Mouse (Mus musculus) kidney, adult 2 months (tissue): Measurements from ENCODE around the gene Dnajc22. TPM values are rescaled to one million over a fixed set of nuclear protein-coding genes. Genes with fewer than 3 reads are reported as not detected.
"Not testable (repeated sequence)": the region's sequence is repeated elsewhere in the genome, so short reads cannot be mapped to it uniquely, and the experiment has no call there.

Experiments
- DNase-seq: peaks from one replicate; pipeline ENCODE4 v3.0.0; 2021
- H3K27ac ChIP-seq: fragments of 200-500 bp; 2 replicates; pipeline ENCODE4 v1.5.1; 2012; ENCODE audit warnings: low read depth, low read length, control low read depth, inconsistent platforms; ENCODE audit not compliant: insufficient read depth
- H3K27me3 ChIP-seq: fragments of 200-500 bp; replicated peaks from 2 replicates; pipeline ENCODE4 v1.6.1; 2012; ENCODE audit warnings: mild to moderate bottlenecking, moderate library complexity, low read length, inconsistent platforms; ENCODE audit not compliant: control insufficient read depth, insufficient read depth
- H3K36me3 ChIP-seq: fragments of 200-500 bp; 2 replicates; pipeline ENCODE4 v1.6.1; 2012; ENCODE audit warnings: mild to moderate bottlenecking, moderate library complexity, low read length, inconsistent platforms; ENCODE audit not compliant: control insufficient read depth, insufficient read depth
- H3K4me1 ChIP-seq: fragments of 200-500 bp; 2 replicates; pipeline ENCODE4 v1.6.1; 2011; ENCODE audit warnings: low read length; ENCODE audit not compliant: control insufficient read depth, insufficient read depth
- H3K4me3 ChIP-seq: fragments of 200-500 bp; 2 replicates; pipeline ENCODE4 v1.5.1; 2011; ENCODE audit warnings: mild to moderate bottlenecking, low read depth, low read length, control low read depth; ENCODE audit not compliant: insufficient read depth
- CTCF ChIP-seq: fragments of 200-500 bp; conservative IDR thresholded peaks from 2 replicates; pipeline ENCODE4 v1.5.1; 2011; ENCODE audit warnings: low read depth, mild to moderate bottlenecking, control low read depth, low read length, moderate library complexity, mixed read lengths; ENCODE audit not compliant: insufficient read depth, insufficient read length
- POLR2A ChIP-seq: fragments of 200-500 bp; IDR thresholded peaks from one replicate; pipeline ENCODE4 v1.6.1; 2011; ENCODE audit warnings: low read depth, low read length, control low read depth
- WGBS: fragments of 180-500 bp; shearing (Covaris S2); methylation state at CpG from one replicate; pipeline ENCODE4 v1.1.7; 2018; 5-methylcytosine and 5-hydroxymethylcytosine counted together
- polyA plus RNA-seq: library from polyadenylated mRNA; depleted of rRNA; stranded (reverse); fragments of >200 nt; gene quantifications from 2 replicates; pipeline ENCODE4 v1.2.3, GENCODE M21; 2012

The Dnajc22 gene
- polyA plus RNA-seq, 1 experiment: 49.9 TPM

DNA sequence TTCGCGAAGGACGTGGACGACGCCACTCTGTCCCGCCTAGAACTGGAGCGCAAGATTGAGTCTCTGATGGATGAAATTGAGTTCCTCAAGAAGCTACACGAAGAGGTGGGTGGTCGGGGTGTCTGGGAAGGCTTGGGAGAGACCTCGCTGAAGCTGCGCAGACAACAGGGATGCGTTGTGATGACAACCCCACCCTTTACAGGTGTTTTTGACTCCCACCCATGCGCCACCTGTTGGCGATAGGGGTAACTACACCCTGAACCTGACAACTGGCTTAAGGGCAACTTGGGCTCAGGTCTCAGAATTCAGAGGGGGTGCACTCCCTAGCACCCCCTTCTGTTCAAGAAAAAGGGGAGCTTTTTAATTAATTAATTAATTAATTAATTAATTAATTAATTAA is 36.6 kb upstream of the Dnajc22 start:
- H3K27me3 ChIP-seq: peaks cover 1% of the 10 kb centered on the region
- DNase-seq: no peak

DNA sequence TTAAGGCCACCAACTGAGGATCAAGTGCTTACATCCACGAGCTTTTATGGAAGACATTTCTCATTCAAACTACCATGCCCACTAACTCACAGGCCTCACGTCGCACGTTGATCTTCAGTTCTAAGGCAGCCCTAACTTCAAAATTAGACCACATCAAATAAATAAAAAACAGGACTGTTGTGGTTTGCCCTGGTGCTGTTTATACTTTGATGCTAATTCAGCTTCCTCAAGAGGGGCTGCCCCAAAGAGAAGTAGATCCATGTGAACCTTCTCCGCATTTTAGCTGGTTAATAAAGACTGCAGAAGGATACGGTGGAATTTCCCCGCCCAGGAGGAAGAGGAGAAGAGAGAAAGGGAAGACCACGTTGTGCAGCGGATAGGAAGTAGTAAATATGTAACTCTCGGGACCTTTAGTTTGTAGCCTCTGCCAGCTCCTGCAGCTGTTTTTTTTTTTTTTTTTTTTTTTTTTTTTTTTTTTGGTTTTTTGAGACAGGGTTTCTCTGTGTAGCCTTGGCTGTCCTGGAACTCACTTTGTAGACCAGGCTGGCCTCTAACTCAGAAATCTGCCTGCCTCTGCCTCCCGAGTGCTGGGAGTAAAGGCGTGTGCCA is 27.3 kb upstream of the Dnajc22 start:
- Histone ChIP-seq H3K4me3 (no peak overlapping the region), H3K4me1 (no peaks in the 10 kb centered on the region), H3K27me3 (no peaks in the 10 kb centered on the region), H3K36me3 (no peaks in the 10 kb centered on the region), H3K27ac (no peak overlapping the region)
- WGBS: 56% methylated on average over 12 of the region's 12 CpGs
- no peak for DNase-seq
- TF ChIP-seq POLR2A (no peak), CTCF (no peak)

More for the DNA sequence above, 36.6 kb upstream of the Dnajc22 start:
- H3K27ac ChIP-seq: no peak overlapping the region
- 6% methylated on average over 14 of the region's 14 CpGs for WGBS
- H3K4me1 ChIP-seq: no peaks in the 10 kb centered on the region
- H3K4me3 ChIP-seq: no peak overlapping the region
- H3K36me3 ChIP-seq: no peaks in the 10 kb centered on the region
- TF ChIP-seq CTCF (peak; percentile 70), POLR2A (no peak)

DNA sequence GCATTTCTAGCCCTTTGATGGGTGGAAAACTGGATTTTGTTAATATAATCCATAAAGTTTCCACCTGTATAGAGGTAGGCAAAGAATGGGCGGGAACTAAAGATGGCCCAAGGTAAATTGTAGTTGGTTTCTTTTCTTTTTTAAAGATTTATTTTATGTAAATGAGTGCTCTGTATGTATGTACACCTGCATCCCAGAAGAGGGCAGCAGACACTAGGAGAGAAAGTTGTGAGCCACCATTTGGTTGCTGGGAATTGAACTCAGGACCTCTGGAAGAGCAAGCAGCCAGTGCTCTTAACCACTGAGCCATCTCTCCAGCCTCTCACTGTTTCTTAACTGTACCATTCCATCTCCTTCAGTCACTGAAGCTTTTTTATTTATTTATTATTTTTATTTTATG is 21.0 kb upstream of the Dnajc22 start:
- H3K4me1 ChIP-seq: no peaks in the 10 kb centered on the region

DNA sequence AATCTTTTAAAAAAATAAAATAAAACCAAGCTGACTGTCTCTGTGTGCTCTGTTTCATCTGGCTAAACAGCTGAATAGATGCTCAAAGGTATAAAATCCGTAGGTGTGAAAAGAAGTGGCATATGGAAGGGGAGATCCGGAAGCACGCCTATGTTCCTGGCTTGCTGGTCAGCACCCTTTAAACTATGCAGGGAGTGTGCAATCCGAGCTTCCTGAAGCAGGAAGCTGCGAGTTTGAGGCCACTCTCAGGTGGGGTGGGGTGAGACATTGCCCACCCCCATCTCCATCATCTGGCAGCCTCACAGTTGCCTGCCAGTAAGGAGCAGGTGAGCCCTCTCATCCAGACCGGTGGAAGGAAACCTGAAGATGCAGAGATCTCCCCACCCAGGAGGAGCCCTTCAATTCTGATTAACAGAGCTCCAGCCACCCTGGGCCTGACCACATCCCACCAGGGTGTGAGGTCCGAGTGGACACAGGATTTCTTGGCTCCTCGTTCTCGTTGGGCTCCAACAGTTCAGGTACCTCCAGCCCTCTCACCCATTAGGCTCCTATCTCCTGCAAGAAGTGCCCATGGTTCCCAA is 18.9 kb upstream of the Dnajc22 start, which contains the start of gene Troap:
Gene Troap, plus strand, starts transcription at position 557 of the 581 bp plus-strand sequence.
- Histone ChIP-seq H3K27me3 (no peaks in the 10 kb centered on the region), H3K36me3 (no peaks in the 10 kb centered on the region), H3K4me1 (no peaks in the 10 kb centered on the region), H3K27ac (peak within 1 kb of the TSS; percentile 89), H3K4me3 (peak within 1 kb of the TSS; percentile 65)
- DNase-seq: no peak
- TF ChIP-seq CTCF: no peak
- no peak for TF ChIP-seq POLR2A
- whole genome bisulfite sequencing: 14% methylated on average over 9 of the region's 9 CpGs

More for the DNA sequence above, 21.0 kb upstream of the Dnajc22 start:
- no peak overlapping the region for H3K27ac ChIP-seq
- WGBS: 91% methylated on average over 1 of the region's 1 CpGs
- H3K27me3 ChIP-seq: no peaks in the 10 kb centered on the region
- no peak overlapping the region for H3K4me3 ChIP-seq
- DNase-seq: no peak
- TF ChIP-seq POLR2A (no peak), CTCF (no peak)
- H3K36me3 ChIP-seq: no peaks in the 10 kb centered on the region

DNA sequence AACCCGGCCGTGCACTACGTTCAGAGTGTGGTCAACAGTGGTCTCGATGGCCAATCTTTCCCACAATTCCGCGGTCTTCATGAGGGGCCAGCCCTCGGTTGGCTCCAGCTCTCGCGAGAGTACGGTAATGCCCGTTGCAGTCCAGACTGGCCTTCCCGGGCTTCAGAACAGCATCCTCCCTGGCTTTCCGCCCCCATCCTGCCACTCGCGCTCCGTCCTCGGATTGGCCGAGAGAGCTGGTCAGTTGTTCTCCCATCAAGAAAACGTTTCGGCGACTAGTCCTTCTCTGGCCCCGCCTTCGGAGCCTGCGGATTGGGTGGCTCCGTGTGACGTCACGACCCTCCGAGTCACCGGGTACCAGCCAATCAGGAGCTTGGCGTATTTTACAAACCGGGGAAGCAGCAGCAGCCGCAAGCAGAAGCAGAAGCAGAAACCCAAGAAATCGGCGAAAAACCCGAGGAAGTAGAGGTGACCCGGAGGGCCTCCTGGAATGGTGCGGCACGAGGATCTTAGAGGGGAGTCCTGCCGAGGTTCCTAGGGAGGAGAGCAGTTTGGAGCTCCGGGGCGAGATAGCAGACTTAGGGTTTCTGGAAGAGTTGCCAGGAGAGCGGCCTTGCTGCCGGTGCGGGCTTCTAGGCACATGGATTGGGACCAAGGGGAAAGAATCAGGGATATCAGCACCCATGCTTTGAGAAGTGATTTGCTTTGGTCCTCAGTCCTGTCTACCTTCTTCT is 18.2 kb upstream of the Dnajc22 start:
- Histone ChIP-seq H3K36me3 (no peaks in the 10 kb centered on the region), H3K4me3 (peak overlapping the region; percentile 65), H3K27ac (peak overlapping the region; percentile 89), H3K27me3 (no peaks in the 10 kb centered on the region), H3K4me1 (no peaks in the 10 kb centered on the region)
- peak; percentile 19 for TF ChIP-seq POLR2A
- no peak for TF ChIP-seq CTCF
- peak; percentile 99 for DNase-seq
- under 1% methylated on average over 44 of the region's 44 CpGs for WGBS

DNA sequence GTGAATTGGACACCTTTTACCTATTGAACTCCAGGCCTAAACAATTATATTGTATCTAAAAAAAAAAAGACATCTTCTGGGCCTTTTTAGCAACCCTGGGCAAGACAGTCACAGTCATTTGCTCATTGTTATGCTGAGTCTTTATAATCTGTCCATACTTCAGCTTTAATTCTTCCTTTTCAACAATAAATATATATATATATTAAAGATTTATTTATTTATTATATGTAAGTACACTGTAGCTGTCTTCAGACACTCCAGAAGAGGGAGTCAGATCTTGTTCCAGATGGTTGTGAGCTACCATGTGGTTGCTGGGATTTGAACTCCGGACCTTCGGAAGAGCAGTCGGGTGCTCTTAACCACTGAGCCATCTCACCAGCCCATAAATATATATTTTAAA is 17.0 kb upstream of the Dnajc22 start:
- not testable (repeated sequence) for H3K27me3 ChIP-seq, H3K4me1 ChIP-seq, H3K4me3 ChIP-seq, DNase-seq, H3K27ac ChIP-seq, H3K36me3 ChIP-seq
- 95% methylated on average over 3 of the region's 3 CpGs for WGBS

DNA sequence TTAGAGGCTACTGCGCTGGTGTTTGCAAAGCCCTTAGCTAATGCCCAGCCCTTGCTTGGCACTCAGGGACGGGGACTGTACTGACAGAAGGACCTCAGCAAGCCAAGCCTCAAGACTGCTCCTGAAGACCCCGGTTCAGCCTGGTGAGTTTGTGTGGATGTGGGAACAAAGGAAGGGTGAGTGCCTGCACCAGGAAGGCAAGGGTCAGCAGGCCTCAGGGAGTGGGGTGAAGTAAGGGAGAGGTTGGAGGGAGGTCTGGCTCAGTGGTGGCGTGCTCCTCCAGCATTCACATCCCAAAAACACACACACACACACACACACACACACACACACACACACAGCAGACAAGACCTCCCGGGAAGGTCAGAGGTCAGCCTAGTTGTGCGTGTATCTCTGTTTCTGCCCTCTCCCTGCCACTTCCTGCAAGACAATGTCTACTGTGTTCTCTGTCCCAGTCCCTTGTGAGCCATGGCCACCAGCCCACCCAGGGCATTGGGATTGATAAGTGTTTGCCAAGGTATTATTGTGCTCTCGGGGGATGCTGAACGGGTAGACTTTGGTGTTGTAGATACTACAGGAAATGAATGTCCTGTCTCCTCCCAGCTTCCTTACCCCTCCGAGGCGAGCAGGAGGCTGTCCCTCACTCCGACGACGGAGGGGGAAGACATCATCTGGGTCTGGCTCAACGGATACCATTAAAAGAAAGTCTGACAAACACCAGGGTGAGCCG is 14.6 kb upstream of the Dnajc22 start:
- no peak for DNase-seq
- Histone ChIP-seq H3K4me3 (no peak overlapping the region), H3K27ac (no peak overlapping the region), H3K4me1 (no peaks in the 10 kb centered on the region), H3K36me3 (no peaks in the 10 kb centered on the region), H3K27me3 (no peaks in the 10 kb centered on the region)
- WGBS: 76% methylated on average over 15 of the region's 15 CpGs
- TF ChIP-seq CTCF (no peak), POLR2A (no peak)
